Mouse (Mus musculus) telencephalon, adult 2 months (tissue): ENCODE data around the gene Flrt2.

Experiments used
- DNase-seq: peaks from one replicate; pipeline ENCODE4 v3.0.0-alpha.2; 2011; ENCODE audit warnings: low read depth, low spot score

Flrt2 gene

GRCm38 (mm10) chr12:95734075-95734474 lies 42.0 kb downstream of the Flrt2 start:
- no peak for DNase-seq

GRCm38 (mm10) chr12:95737571-95737970 lies 45.5 kb downstream of the Flrt2 start:
- no peak for DNase-seq

DNA sequence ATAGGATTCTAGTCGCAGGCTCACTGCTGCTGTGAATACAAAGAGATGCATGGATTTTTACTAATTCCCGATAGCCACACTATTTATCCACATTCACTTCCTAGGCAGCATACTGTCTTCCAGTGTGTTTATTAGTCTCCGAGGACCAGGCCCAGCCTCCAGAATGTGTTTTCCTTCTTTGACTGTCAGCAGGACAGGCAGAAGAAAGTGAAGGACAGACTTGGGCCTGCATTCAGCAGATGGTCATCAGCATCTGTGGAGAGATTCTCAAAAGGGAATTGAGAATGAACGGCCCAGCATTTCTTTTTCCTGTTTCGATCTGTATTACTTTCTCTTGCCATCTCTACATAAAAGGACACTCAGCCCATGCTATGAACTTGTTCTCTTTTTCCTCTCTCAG lies 46.0 kb downstream of the Flrt2 start:
- DNase-seq, result no peak

DNA sequence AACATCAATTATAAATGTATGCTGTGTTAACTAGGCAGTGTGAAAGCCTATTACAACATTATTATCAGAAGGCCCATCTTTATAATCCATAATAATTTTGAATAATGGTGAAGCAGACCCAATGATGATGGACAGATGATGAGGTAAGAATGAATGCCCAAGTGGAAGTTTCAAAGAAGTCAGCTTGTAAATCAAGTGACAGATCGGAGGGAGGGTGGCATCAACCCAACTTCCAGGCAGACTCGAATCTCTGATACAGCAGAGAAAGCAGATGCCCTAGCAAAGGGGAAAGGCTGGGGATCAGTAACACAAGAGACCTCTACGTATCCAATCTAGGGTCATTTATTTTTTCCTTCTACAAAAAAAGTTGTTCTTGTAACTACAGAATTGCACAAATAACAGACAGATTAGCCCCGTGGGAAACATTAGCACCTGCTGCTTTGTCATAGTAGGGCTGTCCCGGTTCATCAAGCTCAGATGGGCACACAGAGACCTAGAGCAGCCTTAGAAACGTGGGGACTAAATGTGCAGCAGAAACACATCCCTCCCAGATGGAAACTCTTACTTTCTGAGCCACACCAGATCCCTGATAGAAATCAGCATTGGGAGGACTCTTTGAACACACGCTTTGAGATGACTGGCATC lies 46.6 kb downstream of the Flrt2 start:
- DNase-seq, result no peak

GRCm38 (mm10) chr12:95739739-95740138 lies 47.7 kb downstream of the Flrt2 start:
- peak; percentile 71 for DNase-seq

DNA sequence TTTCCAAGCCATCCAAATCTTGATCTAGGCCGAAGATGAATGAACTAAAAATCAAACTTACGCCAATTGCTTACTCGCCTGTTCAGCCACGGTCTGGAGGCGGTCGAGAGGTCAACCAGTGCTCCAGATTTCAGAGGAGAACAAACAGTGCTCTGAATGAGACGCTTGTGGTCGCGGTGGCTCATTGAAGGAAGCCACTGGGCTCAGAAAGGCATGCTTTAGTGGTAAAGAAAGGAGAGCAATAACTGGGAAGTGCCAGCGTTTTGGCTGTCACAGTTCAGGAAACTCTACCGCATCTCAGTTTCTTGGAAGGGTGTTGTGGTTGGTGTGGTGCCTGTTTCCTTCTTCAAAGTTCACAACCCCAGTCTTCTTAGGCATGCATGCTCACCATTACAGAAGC lies 49.3 kb downstream of the Flrt2 start:
- no peak for DNase-seq

DNA sequence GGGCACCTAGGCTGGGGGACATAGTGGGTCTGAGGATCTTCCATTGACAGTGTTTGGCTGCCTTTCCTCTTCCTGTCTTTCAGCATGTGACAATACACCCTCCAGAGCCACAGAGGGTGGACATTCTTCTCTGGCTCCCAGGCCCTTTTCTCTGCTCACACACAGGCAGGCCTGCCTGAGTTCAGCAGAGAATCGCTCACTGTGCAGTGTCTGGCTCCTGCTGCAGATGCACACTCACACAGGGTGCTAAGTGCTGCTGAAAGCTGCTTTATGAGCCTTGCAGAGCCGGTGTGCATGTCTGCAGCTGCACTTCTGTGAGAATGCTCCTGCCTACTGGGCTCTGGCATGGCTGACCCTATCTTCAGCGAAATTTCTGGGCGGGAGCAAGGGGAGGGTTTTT lies 52.3 kb downstream of the Flrt2 start:
- DNase-seq, result no peak

GRCm38 (mm10) chr12:95746856-95747579 lies 55.0 kb downstream of the Flrt2 start:
- DNase-seq, result peak; percentile 88

DNA sequence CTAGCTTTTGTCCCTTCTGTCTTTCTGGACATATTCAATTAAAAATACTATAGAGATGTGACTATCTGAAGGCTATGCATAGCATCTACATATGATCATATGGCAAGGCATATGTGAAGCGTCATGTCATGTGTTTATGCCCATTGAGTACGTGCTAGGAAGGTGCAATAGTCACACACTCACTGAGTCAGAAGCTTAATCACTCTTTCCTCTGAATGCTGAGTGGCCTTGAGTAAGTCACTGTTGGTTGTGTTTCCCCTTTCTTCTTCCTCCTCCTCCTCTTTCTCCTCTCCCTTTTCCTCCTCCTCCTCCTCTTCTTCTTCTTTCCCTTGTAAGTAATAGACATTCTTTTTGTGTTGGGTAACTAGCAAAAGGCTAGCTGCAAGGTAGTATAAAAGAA lies 56.7 kb downstream of the Flrt2 start:
- no peak for DNase-seq

- DNase-seq, result no peak
Measured at GRCm38 (mm10) chr12:95749248-95749647, 57.2 kb downstream of the Flrt2 start.

- no peak for DNase-seq
Measured at GRCm38 (mm10) chr12:95759212-95759746, 67.3 kb downstream of the Flrt2 start.

- no peak for DNase-seq
Measured at GRCm38 (mm10) chr12:95765255-95765654, 73.2 kb downstream of the Flrt2 start.

DNA sequence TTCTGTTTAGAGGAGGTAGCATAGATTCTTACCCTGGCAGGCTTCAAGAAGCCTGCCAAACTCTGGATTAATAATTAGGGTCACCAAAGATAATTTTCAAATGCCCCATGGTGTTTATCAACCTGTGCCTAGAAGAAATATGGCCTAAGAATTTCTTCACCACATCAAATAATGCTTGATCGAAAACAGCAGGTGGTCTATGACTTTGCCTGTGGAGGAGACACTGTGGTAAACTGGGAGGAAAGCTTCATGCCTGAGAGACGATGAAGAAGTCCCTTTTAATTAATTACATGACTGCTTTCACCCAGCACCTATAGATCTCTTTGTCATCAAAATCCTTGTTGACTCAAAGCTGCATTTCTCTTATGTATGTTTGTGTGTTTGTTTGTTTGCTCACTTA lies 77.0 kb downstream of the Flrt2 start:
- no peak for DNase-seq

- no peak for DNase-seq
Measured at GRCm38 (mm10) chr12:95770251-95770650, 78.2 kb downstream of the Flrt2 start.

GRCm38 (mm10) chr12:95790146-95790545 lies 98.1 kb downstream of the Flrt2 start:
- no peak for DNase-seq

DNA sequence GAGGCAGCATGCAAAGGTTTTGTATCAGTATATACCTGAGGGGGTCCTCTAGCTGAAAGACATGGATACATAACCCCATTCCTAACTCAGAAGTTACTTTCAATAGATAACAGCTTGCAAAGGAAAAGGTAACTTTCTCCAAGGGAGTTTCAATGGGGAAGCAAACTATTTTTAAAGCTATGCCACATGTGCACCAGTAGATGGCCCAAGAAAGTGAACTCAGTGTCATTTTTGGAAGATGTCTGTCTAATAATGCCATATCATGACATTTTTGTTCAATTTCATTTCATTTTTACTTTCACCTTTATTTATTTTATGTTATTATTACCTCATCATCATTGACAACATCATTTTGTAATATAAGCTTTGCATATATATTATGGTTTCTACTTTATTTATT lies 124.6 kb downstream of the Flrt2 start:
- no peak for DNase-seq
